Mouse (Mus musculus) olfactory bulb, adult 2 months (tissue): ENCODE data around the gene E330009J07Rik.

ENCODE experiments used
- CTCF ChIP-seq: fragments of 200-500 bp; IDR thresholded peaks from 2 replicates; pipeline ENCODE4 v1.5.1; 2012; ENCODE audit warnings: low read depth, mild to moderate bottlenecking, low read length, moderate library complexity; ENCODE audit not compliant: insufficient read depth
- POLR2A ChIP-seq: fragments of 200-500 bp; IDR thresholded peaks from 2 replicates; pipeline ENCODE4 v1.6.1; 2012; ENCODE audit warnings: mild to moderate bottlenecking, low read depth, low read length, moderate library complexity; ENCODE audit not compliant: insufficient read depth

DNA sequence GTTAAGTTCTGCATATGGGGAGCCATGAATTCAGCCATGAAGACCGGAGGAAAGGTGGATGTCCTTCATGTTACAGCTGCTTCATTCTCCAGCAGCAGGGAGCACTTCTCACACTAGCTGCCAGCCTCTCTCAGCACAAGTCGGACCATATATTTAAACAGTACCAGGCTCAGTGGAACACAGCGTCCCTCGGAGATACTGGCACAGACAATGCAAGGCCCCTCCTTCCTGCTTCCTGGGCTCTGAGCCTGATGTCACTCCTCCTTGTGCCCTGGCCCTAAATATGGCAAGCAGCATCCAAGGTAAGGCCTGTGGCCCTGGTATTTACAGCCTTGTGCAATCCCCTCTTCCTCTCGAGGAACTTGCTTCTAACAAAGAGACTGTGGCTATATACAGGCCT lies 20.1 kb downstream of the E330009J07Rik start:
- TF ChIP-seq POLR2A (no peak), CTCF (no peak)
